In genomic region chr4:114494035-114494434, GRCm38 (mm10) we compare ENCODE assay signal across 28 mouse cellular contexts.
"Had no signal": no experiment of that assay in that cellular context is flagged by ENCODE, and none has a peak within 500 bp of the region (broad histone marks: within the 10 kb centered on the region; RNA-seq: fewer than 3 reads in every experiment).

No protein-coding gene starts in this region.

- ATAC-seq: hindbrain, embryonic 16.5 days; inflammation-experienced regulatory T-cells, adult 6 months; intestine, embryonic 15.5 days; intestine, postnatal 0 days had no signal

- H3K9ac ChIP-seq: heart, embryonic 13.5 days; heart, embryonic 15.5 days; hindbrain, embryonic 12.5 days; hindbrain, embryonic 14.5 days; intestine, embryonic 15.5 days; limb, embryonic 12.5 days; liver, embryonic 13.5 days; liver, embryonic 15.5 days had no signal

- H3K36me3 ChIP-seq: heart, embryonic 10.5 days; heart, embryonic 13.5 days; heart, embryonic 15.5 days; hindbrain, embryonic 10.5 days; hindbrain, embryonic 12.5 days; intestine, embryonic 15.5 days; limb, embryonic 10.5 days; limb, embryonic 12.5 days; liver, embryonic 13.5 days; liver, embryonic 15.5 days had no signal

- H3K27ac ChIP-seq: gastrocnemius, adult 2 months; heart, embryonic 10.5 days; heart, embryonic 13.5 days; heart, embryonic 15.5 days; hindbrain, embryonic 10.5 days; hindbrain, embryonic 12.5 days; hindbrain, embryonic 14.5 days; intestine, embryonic 15.5 days; layer of hippocampus, adult 2 months; left cerebral cortex, adult 2 months; limb, embryonic 10.5 days; limb, embryonic 12.5 days; liver, embryonic 13.5 days; liver, embryonic 15.5 days had no signal

- H3K9me3 ChIP-seq: heart, embryonic 10.5 days; heart, embryonic 13.5 days; heart, embryonic 15.5 days; hindbrain, embryonic 10.5 days; hindbrain, embryonic 12.5 days; intestine, embryonic 15.5 days; limb, embryonic 10.5 days; liver, embryonic 13.5 days; liver, embryonic 15.5 days had no signal

- H3K4me2 ChIP-seq: heart, embryonic 13.5 days; heart, embryonic 15.5 days; hindbrain, embryonic 12.5 days; hindbrain, embryonic 14.5 days; intestine, embryonic 15.5 days; limb, embryonic 12.5 days; liver, embryonic 11.5 days; liver, embryonic 13.5 days; liver, embryonic 15.5 days had no signal

- H3K4me3 ChIP-seq: gastrocnemius, adult 2 months; heart, embryonic 10.5 days; heart, embryonic 13.5 days; heart, embryonic 15.5 days; hindbrain, embryonic 10.5 days; hindbrain, embryonic 12.5 days; intestine, embryonic 15.5 days; layer of hippocampus, adult 2 months; left cerebral cortex, adult 2 months; limb, embryonic 10.5 days; limb, embryonic 12.5 days; liver, embryonic 13.5 days; liver, embryonic 15.5 days had no signal

- DNase-seq: gastrocnemius, adult 2 months; gastrocnemius, postnatal 10 days; gastrocnemius, postnatal 25 days; heart, adult 18-20 months; heart, postnatal 4 days; kidney, adult 18-20 months; kidney, adult 8-10 months; kidney, postnatal 10 days; kidney, postnatal 25 days; kidney, postnatal 4 days; liver; liver, embryonic 13.5 days had no signal

- H3K4me1 ChIP-seq: heart, embryonic 10.5 days; intestine, embryonic 15.5 days; liver, embryonic 13.5 days; liver, embryonic 15.5 days had no signal

- H3K27me3 ChIP-seq: hindbrain, embryonic 12.5 days; intestine, embryonic 15.5 days; liver, embryonic 13.5 days; liver, embryonic 15.5 days had no signal
